Mouse (Mus musculus) neural tube, embryonic 11.5 days (tissue): ENCODE data around the gene Psmg4. TPM values are rescaled to one million over a fixed set of nuclear protein-coding genes. Genes with fewer than 3 reads are reported as not detected.
A peak's percentile ranks its signal among the peaks of the same experiment; 100 is the strongest.

Experiments used
- ATAC-seq: fragments of 200-750 bp; cut with Nextera tagmentation; 2 replicates; pipeline ENCODE4 v1.8.0; 2017; ENCODE audit warnings: moderate number of reproducible peaks, mild to moderate bottlenecking, moderate TSS enrichment, moderate library complexity; ENCODE audit not compliant: insufficient read depth, low FRiP score, low TSS enrichment
- DNase-seq: peaks from one replicate; pipeline ENCODE4 v3.0.0-alpha.2; 2015; ENCODE audit warnings: low spot score
- H3K27ac ChIP-seq: fragments of 300-500 bp; sonication (generic); 2 replicates; pipeline ENCODE4 v1.5.1; 2014; ENCODE audit warnings: low read depth, mild to moderate bottlenecking, low read length
- H3K27me3 ChIP-seq: fragments of 300-500 bp; sonication (generic); 2 replicates; pipeline ENCODE4 v1.6.1; 2014; ENCODE audit warnings: mild to moderate bottlenecking, low read length, mixed read lengths; ENCODE audit not compliant: control insufficient read depth, insufficient read depth
- H3K36me3 ChIP-seq: fragments of 300-500 bp; sonication (generic); 2 replicates; pipeline ENCODE4 v1.6.1; 2014; ENCODE audit warnings: mild to moderate bottlenecking, low read length, moderate library complexity, mixed read lengths; ENCODE audit not compliant: control insufficient read depth, insufficient read depth
- H3K4me1 ChIP-seq: fragments of 300-500 bp; sonication (generic); 2 replicates; pipeline ENCODE4 v1.6.1; 2014; ENCODE audit warnings: low read length, mixed read lengths; ENCODE audit not compliant: control insufficient read depth, insufficient read depth
- H3K4me2 ChIP-seq: fragments of 300-500 bp; sonication (generic); 2 replicates; pipeline ENCODE4 v1.6.1; 2014; ENCODE audit warnings: low read depth, mild to moderate bottlenecking, moderate library complexity
- H3K4me3 ChIP-seq: fragments of 300-500 bp; sonication (generic); 2 replicates; pipeline ENCODE4 v1.5.1; 2014; ENCODE audit warnings: low read depth, low read length
- H3K9ac ChIP-seq: fragments of 300-500 bp; sonication (generic); 2 replicates; pipeline ENCODE4 v1.6.1; 2014; ENCODE audit warnings: mild to moderate bottlenecking, low read length
- H3K9me3 ChIP-seq: fragments of 300-500 bp; sonication (generic); 2 replicates; pipeline ENCODE4 v1.6.1; 2016; ENCODE audit warnings: low read length; ENCODE audit not compliant: control insufficient read depth
- WGBS: fragments of 180-500 bp; shearing (Covaris S2); extraction: QIAGEN DNeasy Blood & Tissue Kit; methylation state at CpG from one replicate; pipeline ENCODE4 v1.1.7; 2014; 5-methylcytosine and 5-hydroxymethylcytosine counted together
- polyA plus RNA-seq: library from polyadenylated mRNA; unstranded; fragments of >200 nt; fragmentation: Nextera tagmentation; extraction: Ambion mirVana; gene quantifications from 2 replicates; pipeline ENCODE4 v1.2.1, GENCODE M21; 2014

Psmg4 gene
- polyA plus RNA-seq, 1 experiment from 2014 or later = 92.6 TPM

DNA sequence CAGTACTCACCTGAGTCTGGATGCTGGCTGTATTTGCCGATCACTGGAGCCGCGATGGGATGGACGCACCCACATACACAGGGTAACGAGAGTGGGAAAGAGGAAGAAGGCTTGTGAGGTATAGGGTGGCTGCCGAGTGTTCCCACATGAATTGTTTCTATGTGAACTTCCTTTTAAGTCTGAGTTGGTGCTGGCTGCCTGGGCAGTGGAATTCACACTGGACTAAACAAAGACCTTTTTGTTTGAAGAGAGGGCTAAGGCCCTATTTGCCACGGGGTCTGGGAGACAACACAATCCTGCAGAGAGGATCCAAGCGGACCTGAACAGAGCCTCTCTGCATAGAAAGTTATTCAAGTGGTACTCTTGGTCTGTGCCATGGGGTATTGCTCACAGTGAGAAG lies 30.6 kb downstream of the Psmg4 start:
- ATAC-seq = peak; percentile 54
- Histone ChIP-seq H3K9ac (no peak overlapping the region), H3K4me3 (no peak overlapping the region), H3K4me1 (no peaks in the 10 kb centered on the region; the same call in 1 of the 2 replicates), H3K4me2 (no peak overlapping the region), H3K27ac (no peak overlapping the region), H3K27me3 (no peaks in the 10 kb centered on the region), H3K36me3 (peaks cover 2% of the 10 kb centered on the region; the same call in 1 of the 2 replicates), H3K9me3 (no peaks in the 10 kb centered on the region)
- 57% methylated on average over 8 of the region's 8 CpGs for WGBS
- peak; percentile 27 for DNase-seq

DNA sequence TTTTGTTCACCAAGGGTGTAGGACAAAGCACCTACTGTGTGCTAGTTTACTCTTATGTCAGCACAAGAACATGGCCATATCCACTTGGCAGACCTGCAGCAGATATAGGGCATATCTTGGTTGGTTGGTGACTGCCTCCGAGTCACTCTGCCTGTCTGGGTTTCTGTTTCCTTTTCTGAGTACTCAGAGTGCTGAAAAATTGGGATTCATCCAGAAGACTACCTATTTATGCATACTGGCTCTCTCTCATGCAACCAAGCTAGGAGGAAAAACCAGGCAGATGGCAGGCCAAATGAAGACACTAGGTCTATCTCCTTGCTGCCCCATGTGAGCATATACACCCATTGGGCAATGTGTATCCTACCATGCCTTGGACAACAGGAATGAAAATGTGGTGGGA lies 32.9 kb downstream of the Psmg4 start:
- no peak overlapping the region for H3K4me2 ChIP-seq
- DNase-seq = no peak
- peaks cover 2% of the 10 kb centered on the region; the same call in 1 of the 2 replicates for H3K36me3 ChIP-seq
- no peak overlapping the region for H3K27ac ChIP-seq
- no peaks in the 10 kb centered on the region for H3K9me3 ChIP-seq
- no peak for ATAC-seq
- no peak overlapping the region for H3K4me3 ChIP-seq
- WGBS = 100% methylated on average over 1 of the region's 1 CpGs
- H3K4me1 ChIP-seq = no peaks in the 10 kb centered on the region; the same call in 1 of the 2 replicates
- no peak overlapping the region for H3K9ac ChIP-seq
- no peaks in the 10 kb centered on the region for H3K27me3 ChIP-seq

DNA sequence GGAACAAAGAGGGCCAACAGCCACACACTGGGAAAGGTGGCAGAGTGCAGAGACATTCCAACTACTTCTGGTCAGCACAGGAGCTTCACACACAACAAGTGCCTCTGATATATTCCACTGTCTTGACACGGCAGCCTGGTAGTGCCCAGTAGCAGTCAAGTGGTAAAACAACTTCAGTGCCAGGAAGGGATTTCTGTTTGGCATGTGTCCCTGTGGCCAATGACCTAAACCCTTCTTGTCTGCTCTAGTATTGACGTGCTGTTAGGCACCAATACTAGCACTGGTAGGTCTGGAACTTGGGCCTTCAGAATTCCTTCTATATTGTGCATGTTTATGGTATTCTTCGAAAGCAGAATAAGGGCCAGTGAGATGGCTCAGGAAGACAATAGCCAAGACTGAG lies 42.5 kb downstream of the Psmg4 start:
- H3K27me3 ChIP-seq = no peaks in the 10 kb centered on the region
- H3K4me3 ChIP-seq = no peak overlapping the region
- H3K4me2 ChIP-seq = no peak overlapping the region
- WGBS = 96% methylated on average over 3 of the region's 3 CpGs
- H3K36me3 ChIP-seq = 0 out of 2 replicates have a peak, but pooled peaks cover 2% of the 10 kb centered on the region
- DNase-seq (no peak), ATAC-seq (no peak)
- H3K27ac ChIP-seq = no peak overlapping the region
- H3K4me1 ChIP-seq = no peaks in the 10 kb centered on the region
- H3K9me3 ChIP-seq = no peaks in the 10 kb centered on the region
- H3K9ac ChIP-seq = no peak overlapping the region

DNA sequence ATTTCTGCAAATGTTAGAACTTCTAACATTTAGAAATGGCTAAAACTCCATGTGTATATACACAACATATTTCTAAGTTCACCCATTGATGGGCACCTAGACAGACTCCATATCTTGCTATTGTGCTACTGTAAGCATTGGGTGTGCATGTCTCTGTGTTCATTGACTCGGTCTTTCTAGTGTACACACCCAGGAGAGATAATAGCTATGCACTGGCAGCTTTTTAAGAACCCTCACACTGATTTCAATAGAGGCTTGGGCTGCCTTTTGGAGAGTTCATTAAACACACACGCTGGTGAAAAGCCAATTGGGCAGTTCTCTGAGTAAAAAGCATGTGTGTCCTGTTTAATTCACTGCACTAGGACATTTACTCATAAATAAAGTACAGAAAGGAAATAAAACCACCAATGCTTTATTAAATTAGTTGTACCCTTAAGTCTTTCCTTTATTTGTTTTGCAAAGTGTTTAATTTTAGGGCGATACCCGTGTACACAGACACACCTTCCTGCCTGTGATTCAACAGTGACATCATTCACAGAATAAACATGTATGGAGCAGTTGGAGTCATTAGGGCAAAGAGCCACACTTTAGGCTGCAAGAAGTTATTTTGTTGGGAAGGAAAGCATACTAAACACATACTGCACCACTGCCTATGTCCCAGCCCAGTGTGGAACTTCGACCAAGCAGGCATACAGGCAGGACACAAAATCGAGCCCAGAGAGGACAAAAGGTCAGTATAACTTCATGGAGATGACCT lies 45.1 kb downstream of the Psmg4 start:
- WGBS = 85% methylated on average over 6 of the region's 6 CpGs
- DNase-seq = no peak
- Histone ChIP-seq H3K9me3 (no peaks in the 10 kb centered on the region), H3K4me1 (no peaks in the 10 kb centered on the region), H3K9ac (no peak overlapping the region), H3K27me3 (no peaks in the 10 kb centered on the region), H3K27ac (no peak overlapping the region), H3K4me3 (no peak overlapping the region), H3K4me2 (no peak overlapping the region), H3K36me3 (0 out of 2 replicates have a peak, but pooled peaks cover 2% of the 10 kb centered on the region)
- no peak for ATAC-seq

DNA sequence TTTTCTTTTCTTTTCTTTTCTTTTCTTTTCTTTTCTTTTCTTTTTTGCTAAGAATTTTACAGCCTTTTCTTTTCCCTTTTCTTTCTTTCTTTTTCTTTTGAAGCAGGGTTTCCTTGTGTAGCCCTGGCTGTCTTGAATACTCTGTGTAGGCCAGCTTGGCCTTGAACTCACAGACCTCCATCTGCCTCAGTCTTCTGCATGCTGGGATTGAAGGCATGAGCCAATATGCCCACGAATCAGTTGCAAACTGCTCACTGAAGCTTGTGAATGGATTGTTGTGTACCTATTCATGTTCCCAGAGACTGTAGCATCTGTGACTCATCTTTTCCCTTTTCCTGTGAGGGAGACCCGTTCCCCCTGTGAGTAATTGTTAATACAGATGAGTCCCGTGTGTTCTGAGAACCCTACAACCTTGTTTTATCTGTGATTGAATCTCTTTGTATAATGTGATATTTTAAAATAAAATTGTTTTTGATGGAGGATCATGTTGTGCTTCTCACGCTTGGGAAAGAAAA lies 48.6 kb downstream of the Psmg4 start:
- Histone ChIP-seq H3K9me3 (no peaks in the 10 kb centered on the region), H3K27ac (no peak overlapping the region), H3K9ac (no peak overlapping the region), H3K4me2 (no peak overlapping the region), H3K4me1 (no peaks in the 10 kb centered on the region), H3K4me3 (no peak overlapping the region), H3K27me3 (no peaks in the 10 kb centered on the region), H3K36me3 (no peaks in the 10 kb centered on the region)
- DNase-seq (no peak), ATAC-seq (no peak)
- 77% methylated on average over 4 of the region's 4 CpGs for WGBS

DNA sequence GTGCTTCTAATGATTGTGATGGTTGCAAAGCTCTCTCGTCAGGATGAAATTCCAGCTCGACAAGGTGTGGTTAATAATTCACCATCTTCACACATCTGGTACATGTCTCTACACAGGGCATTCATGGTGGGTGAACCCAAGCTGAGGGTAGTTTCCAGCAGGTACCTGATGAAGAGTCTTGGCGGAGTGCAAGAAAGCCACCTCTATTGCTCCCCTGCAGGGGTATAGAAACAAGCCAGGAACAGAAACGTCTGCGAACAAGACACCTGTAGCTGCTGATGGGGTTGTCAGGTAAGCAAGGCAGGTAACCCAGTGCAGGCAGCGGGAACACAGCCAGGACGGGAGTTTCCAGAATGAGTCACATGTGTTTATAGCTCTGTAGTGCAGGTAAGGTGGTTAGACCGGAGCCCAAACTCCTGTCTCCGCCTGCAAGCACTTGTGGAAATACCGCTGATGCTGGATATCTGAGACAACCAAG lies 50.0 kb downstream of the Psmg4 start:
- Histone ChIP-seq H3K4me1 (no peaks in the 10 kb centered on the region), H3K4me3 (no peak overlapping the region), H3K27me3 (no peaks in the 10 kb centered on the region), H3K9ac (no peak overlapping the region), H3K36me3 (no peaks in the 10 kb centered on the region), H3K27ac (no peak overlapping the region), H3K9me3 (no peaks in the 10 kb centered on the region), H3K4me2 (no peak overlapping the region)
- 73% methylated on average over 10 of the region's 10 CpGs for WGBS
- DNase-seq (no peak), ATAC-seq (no peak)

DNA sequence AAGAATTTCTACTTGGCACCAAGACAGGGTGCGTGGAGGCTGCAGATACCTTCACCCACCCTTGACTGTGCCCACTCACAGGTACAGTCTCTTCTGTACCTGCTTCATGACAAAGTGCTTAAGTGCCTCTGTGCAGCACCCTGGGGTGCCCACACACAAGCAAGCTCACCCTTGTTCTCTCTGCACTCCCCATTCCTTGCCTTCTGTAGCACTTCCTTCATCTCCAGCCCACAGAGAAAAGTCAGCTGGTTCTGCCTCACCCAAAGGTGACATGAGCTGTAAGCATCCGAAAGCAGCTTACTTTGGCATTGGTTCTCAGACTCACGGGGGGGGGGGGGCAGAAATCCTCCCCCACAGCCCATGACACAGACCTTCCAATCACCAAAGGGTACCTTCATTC lies 52.1 kb downstream of the Psmg4 start:
- ATAC-seq (no peak), DNase-seq (no peak)
- H3K36me3 ChIP-seq = no peaks in the 10 kb centered on the region
- no peaks in the 10 kb centered on the region for H3K27me3 ChIP-seq
- H3K4me3 ChIP-seq = no peak overlapping the region
- 95% methylated on average over 3 of the region's 3 CpGs for WGBS
- no peak overlapping the region for H3K4me2 ChIP-seq
- no peaks in the 10 kb centered on the region for H3K9me3 ChIP-seq
- H3K27ac ChIP-seq = no peak overlapping the region
- H3K9ac ChIP-seq = no peak overlapping the region
- H3K4me1 ChIP-seq = no peaks in the 10 kb centered on the region

DNA sequence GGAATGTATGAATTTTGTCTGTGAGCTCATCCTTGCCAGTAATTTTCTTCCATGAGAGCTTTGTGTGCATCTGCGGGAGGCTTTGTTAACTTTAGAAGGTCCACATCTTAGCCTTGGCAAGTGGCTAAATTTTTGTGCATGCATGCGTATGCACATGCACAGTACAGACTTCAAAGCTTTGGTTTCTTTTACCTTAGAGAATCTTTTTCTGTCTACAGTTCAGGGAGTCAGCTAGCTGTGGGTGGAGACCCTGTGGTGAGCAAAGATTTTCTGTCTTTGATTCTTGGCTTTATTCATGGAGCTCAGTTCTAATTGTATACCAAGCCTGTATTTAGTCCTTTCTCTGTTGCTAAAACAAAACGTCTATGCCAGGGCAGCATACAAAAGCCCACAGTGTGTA lies 56.0 kb downstream of the Psmg4 start:
- Histone ChIP-seq H3K27ac (no peak overlapping the region), H3K4me2 (no peak overlapping the region), H3K4me3 (no peak overlapping the region), H3K36me3 (no peaks in the 10 kb centered on the region), H3K4me1 (peaks cover 9% of the 10 kb centered on the region; the same call in 1 of the 2 replicates), H3K27me3 (no peaks in the 10 kb centered on the region), H3K9ac (no peak overlapping the region), H3K9me3 (no peaks in the 10 kb centered on the region)
- DNase-seq (no peak), ATAC-seq (no peak)
- 94% methylated on average over 3 of the region's 3 CpGs for WGBS

DNA sequence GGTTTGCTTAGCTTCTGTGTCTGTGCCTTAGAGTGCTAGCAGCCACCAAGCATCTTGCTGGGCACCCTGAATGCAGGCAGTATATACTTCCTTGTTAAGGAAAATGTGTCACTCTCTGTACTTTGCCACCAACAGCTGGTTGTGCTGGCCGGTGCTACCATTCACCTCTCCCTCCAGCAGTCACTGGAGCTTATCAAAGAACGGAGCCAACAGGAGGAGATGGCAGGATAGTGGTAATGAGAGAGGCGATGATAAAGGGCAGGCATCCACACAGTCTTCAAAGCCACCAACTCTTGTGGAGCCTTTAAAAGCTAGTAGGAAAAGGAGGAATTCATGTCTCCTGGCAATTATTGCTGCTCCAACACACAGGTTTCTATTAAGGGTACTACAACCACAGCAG lies 57.0 kb downstream of the Psmg4 start:
- no peak for ATAC-seq
- Histone ChIP-seq H3K4me3 (no peak overlapping the region), H3K27ac (no peak overlapping the region), H3K4me1 (peaks cover 9% of the 10 kb centered on the region; the same call in 1 of the 2 replicates), H3K9ac (no peak overlapping the region), H3K4me2 (no peak overlapping the region), H3K27me3 (no peaks in the 10 kb centered on the region), H3K36me3 (no peaks in the 10 kb centered on the region), H3K9me3 (no peaks in the 10 kb centered on the region)
- WGBS = 80% methylated on average over 3 of the region's 3 CpGs
- no peak for DNase-seq
